Mouse (Mus musculus): Measurements from ENCODE around the gene Zcchc18. TPM values are rescaled to one million over a fixed set of nuclear protein-coding genes. Genes with fewer than 3 reads are reported as not detected.

Gene Zcchc18
- polyA plus RNA-seq, 1 experiment from 2014 or later: 192 TPM

Other genes with a start within 250 kb of the Zcchc18 start
- gene Morf4l2, start 249.5 kb upstream of the Zcchc18 start, polyA plus RNA-seq (2015; fragmentation: Nextera tagmentation; extraction: Ambion mirVana): 547 and 561 TPM in 2 replicates
- 0.13 TPM in 1 of 2 replicates, not detected in the other for gene Glra4, start 213.0 kb upstream of the Zcchc18 start, polyA plus RNA-seq (2015; fragmentation: Nextera tagmentation; extraction: Ambion mirVana)
- 9.7 and 10.7 TPM in 2 replicates for gene Plp1, start 170.5 kb upstream of the Zcchc18 start, polyA plus RNA-seq (2015; fragmentation: Nextera tagmentation; extraction: Ambion mirVana)
- 5.8 and 6.3 TPM in 2 replicates for gene Rab9b, start 124.4 kb upstream of the Zcchc18 start, polyA plus RNA-seq (2015; fragmentation: Nextera tagmentation; extraction: Ambion mirVana)
- not detected in 2 replicates for gene H2bfm, start 65.8 kb upstream of the Zcchc18 start, polyA plus RNA-seq (2015; fragmentation: Nextera tagmentation; extraction: Ambion mirVana)
- gene Tmsb15b2, start 17.7 kb upstream of the Zcchc18 start, polyA plus RNA-seq (2015; fragmentation: Nextera tagmentation; extraction: Ambion mirVana): 96.8 and 112 TPM in 2 replicates
- gene Tmsb15l, start 16.3 kb upstream of the Zcchc18 start, polyA plus RNA-seq (2015; fragmentation: Nextera tagmentation; extraction: Ambion mirVana): 9.0 and 10.2 TPM in 2 replicates
- 41.2 and 54.6 TPM in 2 replicates for gene Tmsb15b1, start 16.3 kb upstream of the Zcchc18 start, polyA plus RNA-seq (2015; fragmentation: Nextera tagmentation; extraction: Ambion mirVana)
- 14.9 and 18.4 TPM in 2 replicates for gene Slc25a53, start 45.1 kb downstream of the Zcchc18 start, polyA plus RNA-seq (2015; fragmentation: Nextera tagmentation; extraction: Ambion mirVana)
- 6.8 and 8.6 TPM in 2 replicates for gene Fam199x, start 56.4 kb downstream of the Zcchc18 start, polyA plus RNA-seq (2015; fragmentation: Nextera tagmentation; extraction: Ambion mirVana)
- not detected in 2 replicates for gene Esx1, start 128.9 kb downstream of the Zcchc18 start, polyA plus RNA-seq (2015; fragmentation: Nextera tagmentation; extraction: Ambion mirVana)